Comparison of ENCODE assay signal across 8 mouse cellular contexts in the genomic region with DNA sequence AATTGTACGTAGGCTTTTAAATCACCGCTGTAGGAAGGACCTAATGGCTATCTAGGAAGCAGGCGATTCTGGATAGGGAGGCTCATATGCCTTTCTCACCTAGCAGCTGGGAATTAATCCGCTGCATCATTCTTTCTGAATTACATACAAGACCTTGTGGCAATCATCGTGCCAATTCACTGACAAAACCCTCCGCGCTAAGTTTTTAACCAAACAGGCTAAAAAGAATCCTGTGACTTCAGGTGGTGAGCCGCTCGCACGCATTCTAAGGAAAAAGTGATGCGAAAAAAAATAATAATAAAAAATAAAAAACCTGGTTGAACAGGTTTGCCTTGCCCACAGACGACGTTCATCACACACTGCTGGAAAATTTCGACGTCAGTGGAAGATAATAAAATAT. TPM values are rescaled to one million over a fixed set of nuclear protein-coding genes. Genes with fewer than 3 reads are reported as not detected.
DNase-seq lines count a peak whose midpoint lies in the region; ATAC-seq and TF ChIP-seq lines count a peak whose summit lies in the region.

No protein-coding gene starts in this region.

- no peak for TF ChIP-seq EP300 in heart, adult 2 months (IDR thresholded peaks at IDR 0.05; ENCODE audit: insufficient read depth, low read depth, low read length)
- no peak for TF ChIP-seq EP300 in heart, postnatal 0 days (IDR thresholded peaks at IDR 0.05; ENCODE audit: low read depth)

- no peaks in the 10 kb centered on the region for H3K27me3 ChIP-seq in heart, adult 2 months (ENCODE audit: control insufficient read depth, insufficient read depth, low read length)
- no peaks in the 10 kb centered on the region for H3K27me3 ChIP-seq in C2C12 (ENCODE audit: control insufficient read depth, insufficient read depth, insufficient read length)
- H3K27me3 ChIP-seq in heart, postnatal 0 days (ENCODE audit: control insufficient read depth, insufficient read depth, low read length): no peaks in the 10 kb centered on the region
- H3K27me3 ChIP-seq in liver, embryonic 15.5 days: no peaks in the 10 kb centered on the region

- peaks cover 12% of the 10 kb centered on the region for H3K36me3 ChIP-seq in heart, adult 2 months (ENCODE audit: control insufficient read depth, insufficient read depth, low read length)
- H3K36me3 ChIP-seq in C2C12 (ENCODE audit: control insufficient read depth, insufficient read depth): peaks cover 6% of the 10 kb centered on the region
- no peaks in the 10 kb centered on the region for H3K36me3 ChIP-seq in heart, postnatal 0 days (replicated peaks; ENCODE audit: control insufficient read depth, insufficient read depth, low read length)
- peaks cover 6% of the 10 kb centered on the region; the same call in 1 of the 2 replicates for H3K36me3 ChIP-seq in liver, embryonic 15.5 days (replicated peaks)

- H3K9me3 ChIP-seq in heart, postnatal 0 days (replicated peaks; ENCODE audit: control insufficient read depth, low read length): no peaks in the 10 kb centered on the region
- H3K9me3 ChIP-seq in liver, embryonic 15.5 days (replicated peaks): no peaks in the 10 kb centered on the region

- peak overlapping the region; percentile 73 for H3K4me3 ChIP-seq in heart, adult 2 months
- peak overlapping the region; percentile 66 for H3K4me3 ChIP-seq in C2C12 (ENCODE audit: insufficient read depth, poor library complexity, severe bottlenecking)
- peak overlapping the region; percentile 93 for H3K4me3 ChIP-seq in heart, postnatal 0 days (ENCODE audit: low read depth, low read length)
- peak overlapping the region; percentile 91 for H3K4me3 ChIP-seq in liver, embryonic 15.5 days (replicated peaks)

- peak overlapping the region; percentile 99 for H3K4me2 ChIP-seq in heart, postnatal 0 days (ENCODE audit: low read depth, low read length)
- H3K4me2 ChIP-seq in liver, embryonic 15.5 days: peak overlapping the region; percentile 98

- intact Hi-C loops in heart, adult 2 months (cut with DNase I): loop anchor here (2.0 to 5.0 kb wide), 2 partner anchors 15 to 88 kb away; no protein-coding TSS in a partner anchor

- H3ac ChIP-seq in C2C12 (ENCODE audit: control insufficient read depth, insufficient read length, low read depth): no peak overlapping the region

- peaks cover 30% of the 10 kb centered on the region for H3K79me3 ChIP-seq in C2C12 (ENCODE audit: low read depth)

- no peak for DNase-seq in heart, adult 2 months
- no peak for DNase-seq in heart, adult 9 months (ENCODE audit: low spot score in 2 of 2)
- DNase-seq in c-Kit-positive CD71-positive TER-119-negative erythroid progenitor cells, embryonic 14.5 days (ENCODE audit: low read depth): peak; percentile 36
- DNase-seq in heart, postnatal 0 days (ENCODE audit: low spot score): no peak
- DNase-seq in retina, embryonic 14.5 days (ENCODE audit: low spot score): peak; percentile 52

- TF ChIP-seq POLR2A in heart, adult 2 months (IDR thresholded peaks at IDR 0.05; ENCODE audit: insufficient read depth, low read depth, low read length): no peak

- H3K27ac ChIP-seq in heart, adult 2 months: no peak overlapping the region
- no peak overlapping the region for H3K27ac ChIP-seq in heart, postnatal 0 days (ENCODE audit: low read depth)
- no peak overlapping the region for H3K27ac ChIP-seq in liver, embryonic 15.5 days (replicated peaks)

- peaks cover 3% of the 10 kb centered on the region for H3K4me1 ChIP-seq in heart, adult 2 months (ENCODE audit: control insufficient read depth, insufficient read depth, low read length)
- H3K4me1 ChIP-seq in heart, postnatal 0 days (ENCODE audit: control insufficient read depth, insufficient read depth): peaks cover 13% of the 10 kb centered on the region
- peaks cover 17% of the 10 kb centered on the region for H3K4me1 ChIP-seq in liver, embryonic 15.5 days (replicated peaks)

- no peak for ATAC-seq in heart, postnatal 0 days (ENCODE audit: insufficient read depth, low read depth)
- no peak for ATAC-seq in liver, embryonic 15.5 days (ENCODE audit: insufficient read depth)
- no peak for ATAC-seq in erythroid progenitor cell, adult 5-6 weeks (replicated peaks; ENCODE audit: low FRiP score, poor library complexity, severe bottlenecking)

- H3K79me2 ChIP-seq in heart, adult 2 months (replicated peaks; ENCODE audit: control insufficient read depth, insufficient read depth, low read length): peaks cover 3% of the 10 kb centered on the region; the same call in 1 of the 2 replicates
- peaks cover 59% of the 10 kb centered on the region for H3K79me2 ChIP-seq in C2C12 (ENCODE audit: control insufficient read depth, insufficient read depth)

- no peak for TF ChIP-seq CTCF in heart, adult 2 months (IDR thresholded peaks at IDR 0.05)
- TF ChIP-seq CTCF in C2C12 (IDR thresholded peaks at IDR 0.05; ENCODE audit: control insufficient read depth, insufficient read depth, insufficient read length): no peak
- TF ChIP-seq CTCF in heart, postnatal 0 days (IDR thresholded peaks at IDR 0.05; ENCODE audit: low read depth): no peak

- 13% methylated on average over 15 of the region's 15 CpGs for WGBS in heart, adult 2 months
- WGBS in heart, postnatal 0 days: 4% methylated on average over 15 of the region's 15 CpGs
- 2% methylated on average over 15 of the region's 15 CpGs for WGBS in liver, embryonic 15.5 days (ENCODE audit: insufficient replicate concordance)

- H3K9ac ChIP-seq in heart, adult 2 months (ENCODE audit: low read depth, low read length): peak overlapping the region; percentile 31
- H3K9ac ChIP-seq in heart, postnatal 0 days (replicated peaks; ENCODE audit: low read depth, low read length): peak overlapping the region; percentile 94
- peak overlapping the region; percentile 90 for H3K9ac ChIP-seq in liver, embryonic 15.5 days

TF ChIP-seq in C2C12, 6 proteins besides CTCF, POLR2A, EP300 and RAD21:
- TF ChIP-seq MAX (IDR thresholded peaks at IDR 0.05) (no peak), FOSL1 (IDR thresholded peaks at IDR 0.05; ENCODE audit: insufficient read depth, low read length, poor library complexity, severe bottlenecking) (no peak), MYOD1 (IDR thresholded peaks at IDR 0.05; ENCODE audit: control insufficient read depth, insufficient read length, low read depth) (no peak)

RNA-seq across cellular contexts. Expression of gene Stxbp5, which starts 1.1 kb away (rescaled TPM):
- 10 to 100 TPM; 11.9 to 13.7 TPM for total RNA-seq in heart, adult 2 months (2021)
- polyA plus RNA-seq in heart, adult 2 months (2012; rRNA removed): 8.4 and 10.5 TPM in 2 replicates
- polyA plus RNA-seq in C2C12 (2012; fragmentation: generic; extraction: Trizol): 4.2 TPM
- 10.6 and 16.4 TPM in 2 replicates for total RNA-seq in heart, postnatal 0 days (2014; rRNA removed; ENCODE audit: low replicate concordance)
- polyA plus RNA-seq in heart, postnatal 0 days (2015; fragmentation: Nextera tagmentation; extraction: Ambion mirVana): 1.5 and 1.8 TPM in 2 replicates
- polyA plus RNA-seq in liver, embryonic 15.5 days (2015; fragmentation: Nextera tagmentation; extraction: Ambion mirVana): 2.4 and 3.2 TPM in 2 replicates
- total RNA-seq in erythroid progenitor cell, adult 5-6 weeks (2015; ENCODE audit: low replicate concordance): 22.3 and 27.7 TPM in 2 replicates
- 12.1 and 19.2 TPM in 2 replicates for total RNA-seq in erythroid progenitor cell, adult 5-6 weeks (2017; ENCODE audit: low replicate concordance)

Comparison
In these comparisons a context has a peak if more than half of its experiments do, and no peak if none do; other contexts are left out.
1. DNase-seq: peak in c-Kit-positive CD71-positive TER-119-negative erythroid progenitor cells, embryonic 14.5 days (single experiment) and retina, embryonic 14.5 days (single experiment); none in heart, adult 2 months (0 of 2), heart, adult 9 months (0 of 2) and heart, postnatal 0 days (single experiment).
2. H3K9ac ChIP-seq: peak in every context shown above with its lines; median percentile 94 in heart, postnatal 0 days; 90 in liver, embryonic 15.5 days; 31 in heart, adult 2 months.
3. Peak in every context shown above with its lines, with median percentiles within 50 percentile points of each other: H3K4me3 ChIP-seq.